Mouse (Mus musculus) retina, postnatal 1 day (tissue): ENCODE data around the gene Phb2.
A peak's percentile ranks its signal among the peaks of the same experiment; 100 is the strongest.

Experiments
- DNase-seq: peaks from one replicate; pipeline ENCODE4 v3.0.0-alpha.2; 2012

The Phb2 gene

DNA sequence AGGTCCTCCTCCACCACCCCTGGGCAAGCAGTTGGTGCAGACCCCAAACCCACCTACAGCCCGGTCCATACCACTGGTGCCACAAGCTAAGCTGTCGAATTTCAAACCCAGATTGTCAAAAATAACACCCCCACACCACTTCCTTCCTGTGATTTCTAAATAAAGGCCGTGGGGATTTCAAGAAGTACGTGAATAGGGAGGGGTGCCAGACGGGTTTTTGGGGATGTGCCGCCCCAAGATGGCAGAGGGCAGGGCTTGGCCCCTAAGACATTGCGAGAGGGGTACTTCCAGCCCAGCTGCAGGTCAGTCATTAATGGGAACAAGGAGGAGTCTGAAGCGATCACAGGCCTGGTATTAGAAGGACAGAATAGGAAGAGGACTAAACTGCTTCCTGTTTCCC lies 11.4 kb downstream of the Phb2 start:
- DNase-seq, result no peak

DNA sequence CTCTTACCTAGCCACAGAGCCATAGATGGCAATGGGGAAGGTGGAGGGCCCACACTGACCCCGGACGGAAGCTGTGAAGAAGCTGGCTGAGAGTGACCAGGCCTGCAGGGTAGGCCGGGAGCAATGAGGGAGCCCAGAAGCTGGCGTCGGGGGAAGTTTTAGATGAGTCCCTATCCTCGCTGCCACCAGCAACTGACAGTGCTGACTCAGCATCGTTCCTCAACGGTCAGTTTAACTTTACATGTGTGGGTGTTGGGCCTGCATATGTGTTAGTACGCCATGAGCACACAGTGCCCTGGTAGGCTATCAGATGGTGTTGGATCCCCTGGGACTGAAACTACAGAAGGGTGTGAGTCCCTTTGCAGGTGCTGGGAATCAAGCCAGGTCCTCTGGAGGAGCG lies 12.3 kb downstream of the Phb2 start:
- DNase-seq, result no peak

DNA sequence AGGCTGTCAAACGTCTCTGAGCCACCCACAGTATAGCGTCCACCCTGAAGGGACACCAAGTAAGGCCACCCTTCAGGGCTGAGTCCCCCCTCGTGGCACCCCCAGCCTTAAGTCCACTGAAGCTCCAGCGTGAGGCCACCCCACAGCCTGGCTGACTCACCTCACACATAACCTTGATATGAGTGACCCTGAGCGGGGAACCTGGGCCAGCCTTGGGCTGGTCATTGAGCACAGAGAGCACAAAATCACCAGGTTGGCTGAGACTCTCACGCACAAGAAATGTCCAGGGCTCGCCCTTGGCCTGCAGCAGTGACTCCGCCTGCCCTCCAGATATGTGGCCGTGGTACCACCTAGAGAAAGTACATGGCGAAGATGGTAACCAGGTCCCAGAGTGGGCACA lies 16.5 kb downstream of the Phb2 start:
- no peak for DNase-seq

DNA sequence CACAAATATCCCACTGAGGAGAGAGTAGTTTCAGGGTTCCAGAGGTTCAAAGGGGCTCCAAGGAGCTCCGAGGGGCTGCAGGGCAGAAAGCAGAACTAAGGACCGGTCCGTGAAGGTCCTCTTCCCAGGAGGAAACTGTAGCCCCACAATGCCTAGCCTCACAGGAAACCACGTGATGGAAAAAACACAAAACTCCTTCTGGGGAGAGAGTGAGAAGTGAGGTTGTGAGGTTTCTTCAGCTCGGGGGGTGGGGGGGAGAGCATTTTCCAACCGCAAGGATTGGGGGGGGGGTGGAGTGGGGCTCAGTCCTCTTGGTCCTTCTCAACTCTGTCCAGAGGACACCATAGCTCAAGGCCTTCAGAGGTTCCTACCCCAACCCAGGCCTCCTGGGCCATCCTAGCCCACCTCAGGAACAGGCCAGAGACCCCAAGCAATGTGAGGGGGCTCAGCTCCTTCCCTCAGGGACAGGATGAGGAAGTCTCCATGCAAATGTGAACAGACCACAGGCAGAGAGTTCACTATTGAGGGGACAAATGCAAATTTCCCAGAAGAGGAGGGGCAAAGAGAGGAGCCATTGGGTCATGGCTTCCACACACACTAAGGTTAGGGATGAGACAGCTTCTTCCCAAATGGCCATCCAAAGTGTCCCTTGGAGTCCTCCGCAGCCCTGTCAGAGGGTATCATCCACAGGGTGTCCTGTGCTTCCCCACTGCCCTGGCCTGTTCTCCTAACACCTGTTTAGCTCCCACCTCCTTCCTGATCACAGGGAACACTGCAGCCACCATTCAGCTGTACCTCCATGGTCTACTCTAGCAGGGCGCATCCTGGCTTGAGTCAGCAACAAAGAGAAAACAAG lies 17.9 kb downstream of the Phb2 start:
- no peak for DNase-seq

DNA sequence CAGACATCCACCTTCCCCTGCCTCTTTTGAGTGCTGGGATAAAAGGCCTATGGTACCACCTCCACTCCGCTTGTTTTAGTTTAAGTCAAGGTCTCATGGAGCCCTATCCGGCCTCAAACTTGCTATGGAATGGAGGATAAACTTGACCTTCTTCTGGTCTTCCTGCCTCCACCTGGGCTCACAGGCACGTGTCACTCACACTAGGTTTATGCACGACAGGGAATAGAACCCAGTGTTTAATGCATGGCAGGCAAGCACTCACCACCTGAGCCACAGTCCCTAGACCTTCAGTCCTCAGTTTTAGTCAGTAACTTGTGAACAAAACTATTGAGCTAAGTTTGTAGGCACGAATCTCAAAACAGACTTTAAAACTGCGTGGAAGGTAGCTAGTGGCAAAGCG lies 18.9 kb downstream of the Phb2 start:
- DNase-seq, result no peak

DNA sequence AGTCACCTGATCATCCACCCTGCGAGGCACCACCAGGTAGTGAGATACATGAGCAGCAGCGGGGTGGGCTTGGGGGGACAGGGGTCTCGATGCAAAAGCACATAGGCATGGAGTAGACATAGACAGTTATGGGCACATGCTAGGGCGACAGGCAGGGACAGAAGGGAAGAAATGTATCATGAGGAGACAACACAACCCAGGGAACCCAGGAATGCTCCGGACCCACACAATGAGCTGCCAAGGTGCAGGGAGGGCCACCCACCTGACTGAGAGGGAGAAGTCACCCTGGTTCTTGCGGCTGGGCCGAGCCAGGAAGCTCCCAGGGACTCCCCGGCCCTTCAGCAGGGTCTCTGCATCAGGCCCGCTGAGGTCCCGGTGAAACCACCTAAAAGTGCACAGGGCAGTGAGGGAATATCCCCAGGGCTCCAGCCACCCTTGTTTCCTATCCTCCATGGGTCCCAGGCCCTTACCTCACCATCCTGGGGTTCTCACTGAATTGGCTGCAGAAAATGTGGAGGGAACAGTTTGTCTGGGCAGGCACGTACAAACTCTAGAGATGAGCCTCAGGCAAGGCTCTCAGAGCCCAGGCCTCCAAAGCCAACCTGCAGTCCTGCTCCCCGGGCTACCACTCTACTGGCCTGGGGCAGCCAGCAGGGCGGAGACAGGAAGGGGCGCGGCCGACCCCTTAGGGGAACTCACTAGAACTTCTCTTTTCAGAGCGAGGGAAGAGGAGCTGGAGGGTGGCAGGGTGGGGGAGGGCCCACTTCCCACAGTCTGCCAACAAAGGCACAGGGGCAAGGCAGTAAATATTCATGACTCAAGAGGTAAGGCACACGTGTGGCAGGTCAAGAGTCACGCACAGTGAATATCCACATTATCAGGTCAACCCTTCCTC lies 20.6 kb downstream of the Phb2 start:
- no peak for DNase-seq

DNA sequence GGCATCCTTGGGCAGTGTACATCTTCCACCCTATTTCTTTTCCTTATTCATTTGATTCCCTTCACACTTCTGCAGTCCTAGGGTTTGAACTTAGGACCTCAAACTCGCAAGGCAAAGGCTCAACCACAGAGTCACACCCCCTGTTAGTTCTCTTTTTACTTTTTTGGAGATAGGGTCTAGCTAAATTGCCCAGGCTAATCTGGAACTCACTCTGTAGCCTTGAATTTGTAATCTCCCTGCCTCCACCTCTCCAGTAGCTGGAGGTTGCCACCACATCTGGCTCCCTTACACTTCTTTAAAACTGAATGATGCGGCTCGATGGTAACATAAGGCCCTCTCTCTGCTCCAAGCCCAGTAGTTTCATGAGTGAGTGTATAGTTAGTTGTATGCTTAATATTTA lies 22.3 kb downstream of the Phb2 start:
- no peak for DNase-seq

DNA sequence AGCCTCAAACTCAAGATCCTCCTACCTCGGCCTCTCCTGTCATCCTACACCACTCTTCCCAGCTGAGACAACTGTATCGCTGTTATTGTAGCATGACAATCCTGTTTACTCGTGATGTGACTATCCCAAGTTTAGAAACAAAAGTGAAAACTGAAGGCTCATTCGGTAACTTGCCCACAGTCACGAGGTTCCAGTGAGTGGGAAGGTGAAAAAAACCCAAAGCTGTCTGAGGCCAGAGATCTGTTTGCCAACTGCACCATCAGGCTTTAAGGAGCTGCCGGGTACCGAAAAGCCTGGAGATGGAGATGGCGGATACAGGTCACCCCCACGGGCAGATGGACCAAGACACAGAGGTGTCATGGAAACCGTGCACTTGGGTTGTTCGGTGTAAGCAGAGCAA lies 24.9 kb downstream of the Phb2 start:
- DNase-seq, result no peak

DNA sequence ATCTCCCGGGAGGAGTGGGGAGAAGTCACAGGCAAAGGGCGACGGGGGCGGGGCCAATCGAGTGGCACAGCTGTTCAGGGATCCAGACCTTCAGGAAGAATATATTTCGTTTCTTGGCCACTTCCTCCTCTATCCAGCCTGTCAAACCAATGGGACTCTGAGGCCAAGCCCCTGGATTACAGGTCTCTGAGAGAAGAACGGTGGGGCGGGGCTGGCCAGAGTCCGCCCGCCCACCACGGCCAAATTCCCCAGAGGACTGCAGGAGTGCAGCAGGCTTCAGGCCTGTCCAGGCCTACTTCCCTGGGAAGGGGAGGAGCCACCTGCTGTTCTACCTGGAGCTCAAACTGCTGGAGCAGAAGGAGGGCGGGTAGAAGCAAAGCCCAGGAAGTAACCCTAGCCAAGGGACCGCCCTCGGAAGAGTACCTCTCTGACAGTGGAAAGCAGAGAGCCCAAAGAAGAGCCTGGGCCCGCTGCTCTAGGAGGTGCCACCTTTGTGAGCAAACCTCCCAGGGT lies 26.4 kb downstream of the Phb2 start, which contains the start of gene Ptpn6:
Ptpn6 (minus strand) TSS at position 204 of the 513 bp plus-strand sequence.
- DNase-seq, result no peak

DNA sequence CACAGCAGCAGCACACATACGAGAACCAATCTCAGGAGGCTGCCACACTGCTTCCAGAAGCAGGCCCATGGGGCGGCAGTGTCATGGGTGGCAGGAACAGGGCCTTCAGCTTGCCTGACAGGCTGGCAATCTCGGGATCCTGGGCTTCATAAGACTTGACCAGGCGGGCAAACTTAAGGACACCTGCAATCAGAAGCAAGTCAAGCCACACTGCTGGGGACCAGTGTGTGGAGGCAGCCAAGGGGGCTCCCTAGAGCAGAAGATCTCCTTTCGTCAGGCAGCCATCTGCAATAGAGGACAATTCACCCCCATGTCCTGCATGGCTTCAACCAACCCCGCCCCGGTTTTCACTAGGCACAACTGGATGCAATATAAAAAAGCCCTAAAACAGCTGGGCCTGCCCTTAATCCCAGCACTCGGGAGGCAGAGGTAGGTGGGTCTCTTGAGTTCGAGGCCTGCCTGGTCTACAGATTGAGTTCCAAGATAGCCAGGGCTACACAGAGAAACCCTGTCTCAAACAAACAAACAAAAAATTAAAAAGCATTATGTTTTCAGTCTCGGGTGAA lies 27.2 kb downstream of the Phb2 start:
- no peak for DNase-seq

DNA sequence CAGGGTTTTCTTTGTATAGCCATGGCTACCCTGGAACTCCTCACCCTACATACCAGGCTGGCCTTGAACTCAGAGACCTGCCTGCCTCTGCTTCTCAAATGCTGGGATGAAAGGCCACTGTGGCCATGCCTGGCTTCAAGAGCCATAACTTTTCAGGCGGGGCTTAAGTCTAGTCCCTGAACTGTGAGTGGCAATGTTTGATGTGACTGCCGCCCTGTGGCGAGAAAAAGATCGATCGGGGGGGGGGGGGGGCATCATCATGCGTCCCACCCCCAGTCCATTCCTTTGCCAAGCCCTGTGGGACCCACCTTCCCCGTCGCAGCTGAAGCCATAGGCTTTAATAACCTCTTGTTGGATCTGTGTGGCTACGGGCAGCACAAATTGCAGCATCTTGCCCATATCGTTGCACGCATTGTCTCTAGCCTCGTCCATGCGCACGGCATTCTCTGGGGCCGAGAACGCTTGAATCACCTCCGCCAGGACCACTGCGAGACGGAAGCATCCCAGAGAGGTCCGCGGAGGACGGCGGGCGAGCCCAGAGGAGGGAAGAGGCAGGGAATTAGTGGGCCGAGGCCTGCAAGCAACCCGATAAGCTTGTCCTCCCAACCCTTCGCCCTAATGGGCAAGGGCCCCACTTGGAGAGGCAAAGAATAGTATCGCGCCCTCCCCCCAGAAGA lies 28.2 kb downstream of the Phb2 start:
- no peak for DNase-seq

DNA sequence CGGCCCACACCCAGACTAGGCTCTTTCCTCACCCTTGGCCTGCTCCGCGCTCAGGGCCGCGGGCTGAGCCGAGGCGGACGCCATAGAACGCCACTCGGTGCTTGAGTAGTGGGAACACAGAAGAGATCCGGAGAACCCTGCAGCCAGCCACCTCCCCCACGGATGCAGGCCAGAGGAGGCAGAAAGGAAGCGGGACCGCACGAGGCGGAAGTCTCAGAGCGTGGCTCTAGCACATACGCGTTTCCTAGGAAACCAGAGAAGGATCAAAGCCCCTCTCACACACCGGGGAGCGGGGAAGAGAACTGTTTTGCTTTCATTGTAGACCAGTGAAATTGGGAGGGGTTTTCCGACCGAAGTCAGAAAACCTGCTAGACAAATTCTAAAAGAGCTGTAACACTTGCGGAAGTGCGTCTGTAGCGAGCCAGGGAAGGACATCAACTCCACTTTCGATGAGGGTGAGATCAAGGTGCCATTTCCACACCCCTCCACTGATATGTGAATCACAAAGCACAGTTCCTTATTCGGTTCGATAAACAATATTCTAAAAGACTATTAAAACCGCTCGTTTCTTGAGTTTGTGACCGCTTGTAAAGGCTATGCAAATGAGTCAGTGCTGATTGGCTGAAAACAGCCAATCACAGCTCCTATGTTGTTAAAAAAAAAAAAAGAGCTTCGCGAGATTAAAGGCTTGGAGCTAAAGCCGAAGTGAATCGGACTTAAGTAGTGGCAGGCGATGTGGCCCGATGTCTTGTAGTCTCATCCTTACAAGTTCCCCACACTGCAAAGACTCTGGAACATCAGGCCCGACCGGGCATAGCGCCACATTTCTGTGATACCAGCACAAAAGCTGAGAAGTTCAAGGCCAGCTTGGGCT lies 29.0 kb downstream of the Phb2 start, which contains the start of gene Grcc10:
Grcc10 (minus strand) TSS at position 487 of the 874 bp plus-strand sequence.
- peak; percentile 98 for DNase-seq

DNA sequence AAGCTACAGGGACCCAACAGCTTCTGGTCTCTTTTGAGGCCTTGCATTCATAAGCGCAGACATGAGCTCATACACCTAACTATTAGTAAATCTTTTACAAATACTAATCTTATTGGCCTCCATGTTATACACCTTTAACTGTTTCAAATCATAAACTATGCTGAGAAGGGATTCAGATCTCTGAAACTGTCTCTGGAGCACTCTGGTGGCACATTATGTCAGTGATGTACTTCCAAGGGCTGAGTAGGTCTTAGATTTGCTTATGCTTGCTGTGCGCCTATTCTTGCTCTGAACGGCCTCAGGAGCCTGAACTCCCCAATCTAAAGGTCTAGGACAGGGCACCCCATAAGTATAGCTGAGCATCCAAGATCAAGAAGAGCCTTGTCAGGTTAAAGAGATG lies 29.7 kb downstream of the Phb2 start:
- DNase-seq, result no peak

DNA sequence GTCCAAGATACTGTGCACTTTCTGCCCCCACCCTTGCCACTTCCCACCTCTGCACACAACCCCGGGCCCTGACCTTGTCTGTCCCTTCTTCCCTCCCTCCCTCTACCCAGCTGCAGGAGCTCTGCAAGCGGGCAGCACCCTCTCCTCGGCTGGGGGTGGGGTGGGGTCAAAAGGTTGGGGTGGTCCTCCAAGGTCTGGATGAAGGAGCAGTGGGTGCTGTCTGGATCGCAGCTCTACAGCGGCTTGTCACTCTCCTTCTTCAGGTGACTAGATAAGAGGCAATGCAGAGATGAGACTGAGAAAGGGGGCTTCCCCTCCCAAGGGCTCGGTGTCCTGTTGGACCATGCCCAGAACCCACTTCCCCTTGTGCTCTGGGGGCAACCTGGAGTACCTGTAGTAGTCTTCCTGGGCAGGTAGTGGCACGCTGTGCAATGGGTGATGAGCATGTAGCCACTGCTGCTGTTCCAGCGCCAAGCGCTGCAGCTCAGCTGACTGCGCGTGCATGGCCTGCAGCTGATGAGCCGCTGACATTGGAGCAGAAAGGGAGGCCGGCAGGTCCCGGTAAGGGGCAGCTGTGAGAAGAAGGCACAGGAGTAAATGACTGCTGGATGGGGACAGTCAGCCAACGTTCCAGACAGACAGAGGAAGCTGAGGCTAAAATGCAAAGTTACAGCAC lies 30.8 kb downstream of the Phb2 start:
- DNase-seq, result no peak

DNA sequence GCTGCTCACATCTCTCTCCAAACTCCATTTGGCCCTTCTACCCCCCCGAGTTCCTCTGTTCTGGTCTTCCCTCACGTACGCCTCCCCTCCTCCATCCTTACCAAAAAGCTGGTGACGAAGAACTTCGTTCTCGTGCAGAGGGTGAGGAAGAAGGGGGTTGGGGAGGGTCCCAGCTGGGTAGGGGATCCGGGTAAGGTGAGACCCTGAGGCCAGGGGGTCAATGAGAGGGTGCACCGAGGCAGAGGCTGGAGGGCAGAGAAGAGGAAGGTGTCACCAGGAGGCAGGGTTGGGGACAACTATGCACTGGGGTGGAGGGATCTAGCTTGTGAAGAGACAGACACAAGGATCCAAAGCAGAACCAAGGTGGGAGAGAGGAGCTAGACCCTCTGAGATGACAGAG lies 31.5 kb downstream of the Phb2 start:
- no peak for DNase-seq

DNA sequence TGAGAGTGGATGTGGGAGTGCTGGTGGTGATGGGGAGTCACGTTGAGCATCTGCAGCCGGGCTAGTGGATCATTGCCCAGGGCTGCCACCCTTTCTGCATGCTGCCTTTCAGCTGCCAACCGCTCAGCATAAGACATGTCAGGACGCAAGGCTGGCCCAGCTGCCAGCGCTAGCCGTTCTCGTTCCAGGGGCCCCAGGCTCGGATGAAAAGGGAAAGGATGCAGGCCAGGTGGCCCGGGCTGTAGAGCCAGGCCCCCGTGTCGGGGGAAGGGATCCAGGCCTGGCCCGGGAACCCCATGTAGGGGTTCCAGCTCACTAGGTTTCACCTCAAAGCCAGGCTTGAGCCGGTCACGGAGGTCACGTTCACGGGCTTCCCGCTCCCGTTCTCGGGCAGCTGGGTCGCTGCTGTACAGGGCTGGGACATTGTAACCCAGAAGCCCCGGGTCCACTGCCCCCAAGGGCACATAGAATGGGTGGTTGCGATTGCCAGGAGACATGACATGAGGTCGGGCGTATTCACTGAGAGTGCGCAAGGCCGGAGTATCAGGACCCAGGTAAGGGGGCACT lies 32.7 kb downstream of the Phb2 start:
- DNase-seq, result no peak

DNA sequence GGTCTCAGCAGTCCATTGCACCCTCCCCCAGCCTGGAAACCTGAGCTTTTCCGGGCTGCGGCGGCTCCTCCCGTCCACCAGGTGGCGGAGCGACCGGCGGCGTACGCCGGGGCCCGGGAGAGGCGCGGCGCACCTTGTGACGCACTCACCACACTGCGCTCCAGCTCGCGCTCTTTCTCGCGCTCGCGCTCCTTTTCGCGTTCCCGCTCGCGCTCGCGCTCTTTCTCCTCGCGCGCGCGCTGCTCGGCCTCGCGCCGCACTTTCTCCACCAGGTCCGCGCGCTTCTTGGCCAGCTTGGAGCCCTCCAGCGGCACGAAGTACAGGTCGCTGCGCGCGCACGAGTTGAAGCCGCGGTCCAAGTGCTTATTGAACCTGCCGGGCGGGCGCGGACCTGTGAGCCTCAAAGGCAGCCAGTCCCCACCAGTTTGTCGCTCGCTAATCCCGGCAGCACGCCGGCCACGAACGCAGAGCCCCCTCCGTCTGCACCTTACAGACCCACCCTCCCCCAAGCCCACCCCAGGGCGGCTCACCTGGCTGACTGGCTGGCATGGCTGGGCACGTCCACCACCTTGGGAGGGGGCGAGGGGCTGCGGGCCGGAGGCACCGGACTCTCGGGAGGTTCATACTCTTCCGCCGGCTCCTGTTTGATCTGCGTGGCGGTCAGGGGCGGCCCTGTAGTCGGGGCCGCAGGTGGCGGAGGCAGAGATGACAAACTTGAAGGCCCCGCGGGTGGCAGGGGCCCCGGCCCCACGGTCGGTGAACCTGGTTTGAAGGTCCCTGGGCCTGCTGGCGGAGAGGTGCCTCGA lies 33.6 kb downstream of the Phb2 start:
- peak; percentile 98 for DNase-seq

DNA sequence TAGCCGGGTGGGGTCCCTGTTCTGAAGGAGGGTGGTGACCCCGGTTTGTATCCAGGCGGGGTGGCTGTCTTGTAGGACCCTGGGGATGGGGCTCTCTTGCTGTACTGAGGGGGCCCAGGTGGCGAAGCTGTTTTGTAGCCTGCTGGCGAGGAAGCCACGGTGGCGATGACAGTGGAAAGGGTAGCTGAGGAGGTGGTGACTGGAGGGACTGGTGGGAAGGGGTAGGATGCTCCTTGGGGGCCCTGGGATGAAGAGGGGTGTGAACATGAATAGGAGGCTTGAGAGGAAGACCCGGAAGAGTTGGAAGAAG lies 34.1 kb downstream of the Phb2 start:
- no peak for DNase-seq

DNA sequence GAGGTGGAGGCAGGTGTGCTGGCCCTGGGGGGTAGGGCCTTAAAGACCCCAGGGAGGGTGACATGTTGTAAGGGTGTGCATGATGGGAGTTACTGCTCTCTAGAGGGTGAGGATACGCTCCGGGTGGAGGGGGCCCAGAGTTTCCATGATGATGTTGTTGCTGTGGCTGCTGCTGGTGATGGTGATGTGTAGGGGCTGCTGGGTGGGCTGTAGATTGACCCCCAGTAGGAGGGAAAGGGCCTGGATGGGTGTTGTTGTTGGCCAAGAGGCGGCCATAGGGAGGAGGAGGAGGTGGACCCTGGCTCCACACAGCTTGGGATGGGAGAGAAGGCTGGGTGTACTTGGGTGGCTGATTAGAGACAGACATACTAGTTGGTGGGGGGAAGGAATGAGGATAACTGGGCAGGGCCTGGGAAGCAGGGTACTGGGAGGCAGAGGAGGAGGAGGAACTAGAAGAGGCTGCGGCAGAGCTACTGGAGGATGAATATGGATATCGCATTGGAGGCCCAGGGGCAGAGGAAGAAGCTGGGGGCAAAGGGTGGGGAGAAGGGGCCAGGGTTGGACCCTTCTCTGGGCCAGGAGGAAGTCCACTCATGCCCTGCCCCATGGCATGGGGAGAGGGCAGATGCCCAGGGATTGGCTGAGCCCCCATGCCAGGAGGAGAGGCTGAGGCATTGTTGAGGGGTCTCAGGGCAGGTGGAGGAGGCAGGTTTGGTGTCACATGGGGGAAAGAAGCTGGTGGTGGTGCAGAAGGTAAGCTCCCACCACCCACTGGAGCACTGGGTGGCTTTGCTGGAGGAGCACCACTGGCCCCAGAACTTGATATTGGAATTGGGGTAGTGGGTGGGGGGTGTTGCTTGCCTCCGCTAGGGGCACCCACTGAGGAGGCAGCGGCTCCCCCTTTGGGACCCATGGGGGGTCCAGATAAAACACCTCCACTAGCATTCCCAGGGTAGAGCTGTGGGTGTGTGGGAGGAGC lies 34.8 kb downstream of the Phb2 start:
- DNase-seq, result no peak
